Mouse (Mus musculus): ENCODE data around the gene Gon7. TPM values are rescaled to one million over a fixed set of nuclear protein-coding genes. Genes with fewer than 3 reads are reported as not detected.

Gon7 gene
- polyA plus RNA-seq, 1 experiment from 2014 or later, result 29.6 TPM

DNA sequence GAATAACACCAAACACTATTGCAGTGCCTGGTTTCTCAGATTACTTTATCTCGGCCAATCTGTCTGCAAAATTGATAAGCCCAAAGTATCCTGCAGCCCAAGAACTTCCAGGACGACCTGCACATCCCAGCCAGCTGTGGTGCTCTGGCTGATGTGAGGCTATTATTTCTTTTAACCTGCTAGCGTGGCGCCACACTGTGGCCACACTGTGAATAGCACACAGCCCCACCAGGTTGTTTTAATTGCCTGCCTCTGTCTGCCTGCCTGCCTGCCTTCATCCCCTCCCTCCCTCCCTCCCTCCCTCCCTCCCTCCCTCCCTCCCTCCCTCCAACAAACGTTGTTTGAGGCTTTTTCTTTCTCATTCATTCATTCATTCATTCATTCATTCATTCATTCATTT, 24.2 kb downstream of the Gon7 start:
- no peak for ATAC-seq (ENCODE audit: insufficient number of reproducible peaks, insufficient read depth, low FRiP score, low read depth)
- H3K36me3 ChIP-seq (ENCODE audit: control insufficient read depth, insufficient read depth, low read length), result no peaks in the 10 kb centered on the region
- H3K27me3 ChIP-seq (ENCODE audit: control insufficient read depth, insufficient read depth, low read length), result no peaks in the 10 kb centered on the region
- no peak overlapping the region for H3K4me3 ChIP-seq (ENCODE audit: low read depth, low read length)
- H3K4me1 ChIP-seq (ENCODE audit: control insufficient read depth, insufficient read depth, low read length), result peaks cover 12% of the 10 kb centered on the region; the same call in 1 of the 2 replicates
- H3K9ac ChIP-seq (replicated peaks; ENCODE audit: low read depth, low read length), result no peak overlapping the region
- H3K4me2 ChIP-seq (replicated peaks; ENCODE audit: low read depth, low read length), result no peak overlapping the region
- 16% methylated on average over 5 of the region's 5 CpGs for WGBS
- H3K9me3 ChIP-seq (ENCODE audit: control insufficient read depth, low read depth, low read length), result no peaks in the 10 kb centered on the region
- H3K27ac ChIP-seq (ENCODE audit: low read length), result no peak overlapping the region

DNA sequence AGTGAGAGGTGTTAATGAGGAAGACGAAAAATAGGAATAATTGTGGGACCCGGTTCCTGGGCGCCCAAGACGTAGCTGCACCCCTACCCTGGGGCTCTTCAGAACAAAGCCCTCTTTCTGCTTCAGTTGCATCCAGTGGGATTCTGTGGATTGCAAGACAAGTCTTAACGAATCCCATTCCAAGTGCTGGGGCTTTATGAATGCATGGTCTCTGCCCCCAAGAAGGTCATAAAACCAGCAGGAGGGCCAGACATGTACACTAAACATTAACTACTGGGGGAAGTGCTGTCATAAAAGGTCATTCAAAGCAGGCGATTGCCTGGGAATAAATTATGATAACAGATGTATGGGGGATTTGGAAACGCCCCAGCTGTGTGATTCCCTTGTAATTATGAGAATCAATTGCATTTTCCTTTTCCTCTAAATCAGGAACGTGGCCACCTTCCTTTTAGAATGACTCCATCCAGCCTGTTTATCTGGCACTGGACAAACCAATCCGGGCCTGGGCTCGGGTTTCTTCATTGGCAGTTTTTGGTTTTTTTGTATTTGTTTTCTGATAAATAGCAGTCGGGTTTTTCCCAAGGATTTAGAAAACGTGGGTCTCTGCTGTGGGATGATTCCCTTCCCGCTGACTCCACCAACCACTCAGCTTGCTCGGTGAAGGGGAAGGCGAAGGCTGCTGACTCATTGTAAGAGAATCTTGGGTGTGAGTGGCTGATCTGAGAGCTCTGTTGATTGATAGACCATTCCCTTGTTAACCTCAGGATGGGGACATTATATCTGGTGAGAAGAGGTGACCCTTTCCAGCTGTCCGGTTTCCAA, 26.6 kb downstream of the Gon7 start:
- 24% methylated on average over 16 of the region's 16 CpGs for WGBS
- no peak overlapping the region for H3K4me3 ChIP-seq (ENCODE audit: low read depth, low read length)

DNA sequence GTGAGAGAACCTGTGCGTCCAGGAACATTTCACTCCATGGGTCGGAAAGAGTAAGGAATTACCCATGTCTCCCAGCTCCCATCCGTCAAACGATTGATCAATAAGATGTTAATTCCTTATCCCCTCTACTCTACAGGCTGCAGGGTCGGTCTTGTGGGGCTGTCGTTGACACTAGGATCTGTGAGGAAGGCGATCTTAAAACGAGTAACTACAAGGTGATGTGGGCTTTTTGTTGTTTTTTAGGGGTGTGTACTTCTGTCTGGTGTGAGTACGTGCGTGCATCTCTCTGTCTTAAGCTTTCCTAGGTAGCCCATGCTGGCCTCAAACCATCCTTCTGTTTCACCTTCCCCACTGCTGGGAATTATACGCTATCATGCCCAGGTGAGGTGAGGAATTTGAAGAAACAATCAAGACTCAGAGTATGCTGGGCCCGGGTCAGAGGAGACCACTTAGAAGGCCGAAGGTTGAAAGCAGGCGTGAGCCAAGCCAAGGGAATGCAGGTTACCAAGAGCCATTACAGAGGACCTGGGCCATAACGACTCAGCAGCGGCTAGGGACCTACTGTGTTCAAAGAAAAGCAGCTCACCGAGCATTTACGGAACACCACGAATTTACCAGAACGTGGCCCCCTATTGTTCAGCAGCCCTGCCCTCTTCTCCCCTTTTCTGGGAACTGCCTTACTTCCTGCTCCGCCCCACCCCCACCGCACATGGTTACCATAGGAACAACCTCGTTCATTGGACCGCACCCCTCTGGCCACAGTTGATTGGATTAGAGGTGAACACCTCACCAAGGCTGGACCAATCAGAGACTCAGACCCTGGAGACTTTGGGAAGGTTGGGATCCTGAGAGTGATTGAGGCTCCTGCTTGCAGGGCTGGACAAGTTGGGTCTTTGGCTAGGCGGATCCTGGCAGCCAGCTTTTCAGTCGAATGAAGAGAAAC, 27.5 kb downstream of the Gon7 start:
- H3K4me1 ChIP-seq (ENCODE audit: control insufficient read depth, insufficient read depth, low read length), result peaks cover 12% of the 10 kb centered on the region; the same call in 1 of the 2 replicates
- WGBS, result 27% methylated on average over 26 of the region's 26 CpGs

More for the DNA sequence above, 26.6 kb downstream of the Gon7 start:
- Histone ChIP-seq H3K36me3 (ENCODE audit: control insufficient read depth, insufficient read depth, low read length) (no peaks in the 10 kb centered on the region), H3K9me3 (ENCODE audit: control insufficient read depth, low read depth, low read length) (no peaks in the 10 kb centered on the region), H3K4me2 (replicated peaks; ENCODE audit: low read depth, low read length) (peak overlapping the region; percentile 34), H3K4me1 (ENCODE audit: control insufficient read depth, insufficient read depth, low read length) (peaks cover 12% of the 10 kb centered on the region; the same call in 1 of the 2 replicates), H3K9ac (replicated peaks; ENCODE audit: low read depth, low read length) (no peak overlapping the region), H3K27ac (ENCODE audit: low read length) (peak overlapping the region; percentile 79; the same call in 1 of the 2 replicates), H3K27me3 (ENCODE audit: control insufficient read depth, insufficient read depth, low read length) (no peaks in the 10 kb centered on the region)
- ATAC-seq (ENCODE audit: insufficient number of reproducible peaks, insufficient read depth, low FRiP score, low read depth), result 0 out of 2 replicates have a peak, but pooled peaks have one; percentile 7

DNA sequence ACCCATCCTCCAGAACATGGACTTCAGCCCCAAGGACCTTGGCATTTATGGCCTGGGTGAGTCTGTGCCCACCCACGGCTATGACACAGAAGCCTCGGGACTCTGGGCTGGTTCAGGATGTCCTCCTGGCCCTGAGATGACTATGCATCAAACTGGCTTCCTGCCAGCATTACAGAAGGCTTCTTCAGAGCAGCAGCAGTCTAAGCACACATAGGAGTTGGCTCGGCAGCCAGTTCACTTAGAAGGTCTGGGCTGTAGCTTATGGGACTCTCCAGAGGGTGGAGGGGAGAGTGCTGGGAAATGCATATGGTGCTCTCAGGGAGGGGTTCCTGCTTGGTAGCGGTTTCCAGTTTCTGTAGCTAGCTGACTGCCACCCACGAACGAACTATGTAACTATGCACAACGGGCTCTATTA, 31.8 kb downstream of the Gon7 start:
- no peak for ATAC-seq (ENCODE audit: insufficient number of reproducible peaks, insufficient read depth, low FRiP score, low read depth)
- 66% methylated on average over 7 of the region's 7 CpGs for WGBS
- H3K4me1 ChIP-seq (ENCODE audit: control insufficient read depth, insufficient read depth, low read length), result peaks cover 6% of the 10 kb centered on the region; the same call in 1 of the 2 replicates

More for the DNA sequence above, 27.5 kb downstream of the Gon7 start:
- Histone ChIP-seq H3K27me3 (ENCODE audit: control insufficient read depth, insufficient read depth, low read length) (no peaks in the 10 kb centered on the region), H3K27ac (ENCODE audit: low read length) (peak overlapping the region; percentile 80), H3K36me3 (ENCODE audit: control insufficient read depth, insufficient read depth, low read length) (no peaks in the 10 kb centered on the region), H3K4me2 (replicated peaks; ENCODE audit: low read depth, low read length) (peak overlapping the region; percentile 34), H3K9ac (replicated peaks; ENCODE audit: low read depth, low read length) (no peak overlapping the region), H3K9me3 (ENCODE audit: control insufficient read depth, low read depth, low read length) (no peaks in the 10 kb centered on the region), H3K4me3 (ENCODE audit: low read depth, low read length) (no peak overlapping the region)
- peak; percentile 96 for ATAC-seq (ENCODE audit: insufficient number of reproducible peaks, insufficient read depth, low FRiP score, low read depth)

DNA sequence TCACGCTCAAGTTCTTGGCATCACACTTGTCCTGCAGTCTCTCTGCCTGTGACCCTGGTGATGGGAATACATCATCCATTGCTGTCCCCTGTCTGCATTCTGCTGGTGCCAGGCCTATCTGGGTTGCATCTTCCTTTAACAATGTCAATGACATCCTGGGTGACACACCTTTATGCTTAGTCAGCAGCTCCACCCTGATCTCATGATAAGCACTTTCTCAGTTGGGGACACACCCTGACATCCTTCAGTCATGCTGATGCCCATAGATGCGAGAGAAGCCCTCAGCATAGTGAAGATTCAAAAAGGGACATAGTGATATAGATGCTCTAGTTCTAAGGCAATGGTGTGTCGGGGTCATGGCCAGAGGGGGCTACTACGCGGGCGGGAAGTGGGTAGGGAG, 32.5 kb downstream of the Gon7 start:
- H3K27me3 ChIP-seq (ENCODE audit: control insufficient read depth, insufficient read depth, low read length), result no peaks in the 10 kb centered on the region
- WGBS, result 94% methylated on average over 6 of the region's 6 CpGs
- ATAC-seq (ENCODE audit: insufficient number of reproducible peaks, insufficient read depth, low FRiP score, low read depth), result no peak

More for the DNA sequence above, 31.8 kb downstream of the Gon7 start:
- Histone ChIP-seq H3K4me2 (replicated peaks; ENCODE audit: low read depth, low read length) (no peak overlapping the region), H3K9ac (replicated peaks; ENCODE audit: low read depth, low read length) (no peak overlapping the region), H3K4me3 (ENCODE audit: low read depth, low read length) (no peak overlapping the region), H3K36me3 (ENCODE audit: control insufficient read depth, insufficient read depth, low read length) (no peaks in the 10 kb centered on the region), H3K27ac (ENCODE audit: low read length) (no peak overlapping the region), H3K9me3 (ENCODE audit: control insufficient read depth, low read depth, low read length) (no peaks in the 10 kb centered on the region), H3K27me3 (ENCODE audit: control insufficient read depth, insufficient read depth, low read length) (no peaks in the 10 kb centered on the region)

DNA sequence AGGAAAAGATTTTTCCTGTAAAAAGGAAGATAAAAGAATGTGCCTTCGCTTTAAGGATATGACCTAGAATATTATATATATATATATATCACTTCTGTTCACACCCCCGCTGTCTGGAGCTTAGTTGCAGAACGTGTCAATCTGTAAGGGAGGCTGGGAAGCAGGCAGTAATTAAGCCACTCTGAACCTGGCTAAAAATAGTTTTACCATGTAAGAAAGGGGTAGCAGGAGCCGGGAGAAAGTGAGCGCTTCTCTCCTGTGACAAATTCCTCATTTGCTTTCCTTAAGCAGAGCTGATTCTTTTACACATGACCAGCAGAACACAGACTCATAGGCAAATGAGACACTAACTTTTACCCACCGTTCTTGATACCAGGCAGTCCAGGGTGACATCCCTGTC, 33.7 kb downstream of the Gon7 start:
- Histone ChIP-seq H3K36me3 (ENCODE audit: control insufficient read depth, insufficient read depth, low read length) (no peaks in the 10 kb centered on the region), H3K4me1 (ENCODE audit: control insufficient read depth, insufficient read depth, low read length) (no peaks in the 10 kb centered on the region), H3K9ac (replicated peaks; ENCODE audit: low read depth, low read length) (no peak overlapping the region), H3K4me2 (replicated peaks; ENCODE audit: low read depth, low read length) (no peak overlapping the region), H3K27ac (ENCODE audit: low read length) (no peak overlapping the region), H3K4me3 (ENCODE audit: low read depth, low read length) (no peak overlapping the region), H3K9me3 (ENCODE audit: control insufficient read depth, low read depth, low read length) (no peaks in the 10 kb centered on the region), H3K27me3 (ENCODE audit: control insufficient read depth, insufficient read depth, low read length) (no peaks in the 10 kb centered on the region)
- no peak for ATAC-seq (ENCODE audit: insufficient number of reproducible peaks, insufficient read depth, low FRiP score, low read depth)
- 66% methylated on average over 6 of the region's 6 CpGs for WGBS

More for the DNA sequence above, 32.5 kb downstream of the Gon7 start:
- no peak overlapping the region for H3K27ac ChIP-seq (ENCODE audit: low read length)
- no peaks in the 10 kb centered on the region for H3K9me3 ChIP-seq (ENCODE audit: control insufficient read depth, low read depth, low read length)
- H3K36me3 ChIP-seq (ENCODE audit: control insufficient read depth, insufficient read depth, low read length), result no peaks in the 10 kb centered on the region
- H3K9ac ChIP-seq (replicated peaks; ENCODE audit: low read depth, low read length), result no peak overlapping the region
- H3K4me3 ChIP-seq (ENCODE audit: low read depth, low read length), result no peak overlapping the region
- H3K4me1 ChIP-seq (ENCODE audit: control insufficient read depth, insufficient read depth, low read length), result peaks cover 4% of the 10 kb centered on the region; the same call in 1 of the 2 replicates
- no peak overlapping the region for H3K4me2 ChIP-seq (replicated peaks; ENCODE audit: low read depth, low read length)

DNA sequence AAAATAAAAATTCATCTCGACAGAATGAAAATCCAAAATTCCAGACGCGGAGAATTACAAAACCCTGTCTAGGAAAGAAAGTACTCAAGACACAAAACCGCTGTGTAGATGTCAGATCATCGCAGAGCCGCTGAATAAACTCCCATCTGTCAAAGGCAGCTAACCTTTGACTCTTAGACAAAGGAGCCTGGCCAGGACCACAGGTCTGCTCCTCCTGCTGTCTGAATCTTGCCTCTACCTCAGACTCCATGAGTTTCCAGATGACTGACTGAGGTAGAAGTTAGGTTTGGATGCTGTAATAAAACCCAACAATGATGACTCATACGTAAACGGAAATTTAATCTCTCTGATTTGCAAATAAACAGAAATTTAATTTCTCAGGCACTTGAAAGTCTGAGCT, 34.6 kb downstream of the Gon7 start:
- WGBS, result 60% methylated on average over 8 of the region's 8 CpGs
- H3K27ac ChIP-seq (ENCODE audit: low read length), result no peak overlapping the region
- no peaks in the 10 kb centered on the region for H3K4me1 ChIP-seq (ENCODE audit: control insufficient read depth, insufficient read depth, low read length)
- H3K9me3 ChIP-seq (ENCODE audit: control insufficient read depth, low read depth, low read length), result no peaks in the 10 kb centered on the region
- no peak overlapping the region for H3K4me2 ChIP-seq (replicated peaks; ENCODE audit: low read depth, low read length)
- H3K4me3 ChIP-seq (ENCODE audit: low read depth, low read length), result no peak overlapping the region
- H3K9ac ChIP-seq (replicated peaks; ENCODE audit: low read depth, low read length), result no peak overlapping the region
- H3K36me3 ChIP-seq (ENCODE audit: control insufficient read depth, insufficient read depth, low read length), result no peaks in the 10 kb centered on the region
- ATAC-seq (ENCODE audit: insufficient number of reproducible peaks, insufficient read depth, low FRiP score, low read depth), result no peak
- H3K27me3 ChIP-seq (ENCODE audit: control insufficient read depth, insufficient read depth, low read length), result no peaks in the 10 kb centered on the region

DNA sequence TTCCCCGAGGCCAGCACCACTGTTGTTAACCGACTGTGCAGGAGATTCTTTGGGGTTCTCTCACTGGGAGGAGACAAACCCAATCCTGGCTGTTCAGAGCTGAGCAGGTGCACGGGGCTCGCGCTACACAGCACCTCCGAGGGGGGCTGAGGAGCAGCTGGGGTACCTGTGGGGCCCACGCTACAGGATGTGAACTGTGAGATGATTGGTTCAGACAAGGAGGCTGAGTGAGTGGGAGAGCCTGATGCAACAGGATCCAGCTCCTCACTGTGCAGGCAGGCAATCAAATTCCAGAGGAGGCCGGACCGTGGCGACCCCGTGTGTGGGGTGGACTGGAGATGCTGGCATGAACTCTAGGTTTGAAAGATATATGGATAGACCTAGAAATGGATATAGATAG, 35.2 kb downstream of the Gon7 start:
- Histone ChIP-seq H3K4me1 (ENCODE audit: control insufficient read depth, insufficient read depth, low read length) (no peaks in the 10 kb centered on the region), H3K4me2 (replicated peaks; ENCODE audit: low read depth, low read length) (no peak overlapping the region), H3K9ac (replicated peaks; ENCODE audit: low read depth, low read length) (no peak overlapping the region), H3K4me3 (ENCODE audit: low read depth, low read length) (no peak overlapping the region), H3K36me3 (ENCODE audit: control insufficient read depth, insufficient read depth, low read length) (no peaks in the 10 kb centered on the region), H3K9me3 (ENCODE audit: control insufficient read depth, low read depth, low read length) (no peaks in the 10 kb centered on the region), H3K27ac (ENCODE audit: low read length) (no peak overlapping the region), H3K27me3 (ENCODE audit: control insufficient read depth, insufficient read depth, low read length) (no peaks in the 10 kb centered on the region)
- WGBS, result 52% methylated on average over 11 of the region's 11 CpGs
- peak; percentile 38; the same call in 1 of the 2 replicates for ATAC-seq (ENCODE audit: insufficient number of reproducible peaks, insufficient read depth, low FRiP score, low read depth)

All from stomach, embryonic 14.5 days (tissue).